Mouse (Mus musculus): ENCODE measurements around the gene F2r.

DNA sequence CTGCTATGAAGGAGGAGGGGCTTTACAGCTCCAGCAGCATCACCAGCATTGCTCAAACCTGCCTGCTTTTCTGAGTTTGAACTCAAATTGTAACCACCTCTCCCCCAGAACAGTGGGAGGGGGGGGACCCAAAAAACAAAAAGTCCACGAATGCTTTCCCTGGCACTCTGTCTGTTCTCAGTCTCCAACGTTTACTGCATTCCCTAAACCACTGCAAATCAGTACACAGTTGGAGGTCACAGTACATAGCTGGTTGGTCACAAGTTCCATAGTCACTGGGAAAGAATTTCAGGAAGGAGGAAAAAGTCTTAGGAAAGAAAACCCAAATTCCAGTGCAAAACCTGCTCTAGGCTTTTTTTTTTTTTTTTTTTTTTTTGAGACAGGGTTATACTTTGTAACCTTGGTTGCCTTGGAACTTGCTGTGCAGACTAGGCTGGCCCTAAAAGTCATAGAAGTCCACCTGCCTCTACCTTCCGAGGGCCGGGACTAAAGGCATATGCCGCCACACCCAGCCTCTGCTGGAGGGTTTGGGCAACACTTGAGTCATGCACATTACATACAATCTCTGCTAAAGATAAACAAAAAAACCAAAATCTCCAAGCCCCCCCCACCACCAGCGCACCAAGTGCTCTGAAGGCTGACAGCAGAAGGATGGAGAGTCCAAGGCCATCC is 9.7 kb downstream of the F2r start:
- TF ChIP-seq CTCF (conservative IDR thresholded peaks at IDR 0.05; ENCODE audit: insufficient read depth, insufficient read length, low read depth, low read length) (no peak), POLR2A (IDR thresholded peaks at IDR 0.05; ENCODE audit: low read depth, low read length) (no peak)

Data from kidney, adult 2 months (tissue).